Mouse (Mus musculus) kidney, embryonic 14.5 days (tissue): Measurements from ENCODE around the gene Lifr. TPM values are rescaled to one million over a fixed set of nuclear protein-coding genes. Genes with fewer than 3 reads are reported as not detected.

Experiments used
- ATAC-seq: fragments of 200-750 bp; cut with Nextera tagmentation; 2 replicates; pipeline ENCODE4 v1.8.0; 2017; ENCODE audit warnings: moderate number of reproducible peaks, mild to moderate bottlenecking, moderate TSS enrichment, moderate library complexity; ENCODE audit not compliant: low FRiP score, low TSS enrichment
- H3K27ac ChIP-seq: fragments of 300-500 bp; sonication (generic); 2 replicates; pipeline ENCODE4 v1.5.1; 2014; ENCODE audit warnings: low read depth, mild to moderate bottlenecking, low read length, moderate library complexity, mixed read lengths
- H3K27me3 ChIP-seq: fragments of 300-500 bp; sonication (generic); 2 replicates; pipeline ENCODE4 v1.6.1; 2014; ENCODE audit warnings: mild to moderate bottlenecking, low read length; ENCODE audit not compliant: control insufficient read depth, insufficient read depth
- H3K36me3 ChIP-seq: fragments of 300-500 bp; sonication (generic); 2 replicates; pipeline ENCODE4 v1.6.1; 2014; ENCODE audit warnings: low read length, mixed read lengths; ENCODE audit not compliant: control insufficient read depth, insufficient read depth
- H3K4me1 ChIP-seq: fragments of 300-500 bp; sonication (generic); 2 replicates; pipeline ENCODE4 v1.6.1; 2014; ENCODE audit warnings: low read length, mixed read lengths; ENCODE audit not compliant: control insufficient read depth, insufficient read depth
- H3K4me2 ChIP-seq: fragments of 300-500 bp; sonication (generic); replicated peaks from 2 replicates; pipeline ENCODE4 v1.6.1; 2014; ENCODE audit warnings: low read depth, mild to moderate bottlenecking, low read length
- H3K4me3 ChIP-seq: fragments of 300-500 bp; sonication (generic); 2 replicates; pipeline ENCODE4 v1.5.1; 2014; ENCODE audit warnings: mild to moderate bottlenecking, low read length
- H3K9ac ChIP-seq: fragments of 300-500 bp; sonication (generic); 2 replicates; pipeline ENCODE4 v1.6.1; 2014; ENCODE audit warnings: low read depth, mild to moderate bottlenecking, low read length, moderate library complexity
- H3K9me3 ChIP-seq: fragments of 300-500 bp; sonication (generic); 2 replicates; pipeline ENCODE4 v1.6.1; 2016; ENCODE audit warnings: low read length; ENCODE audit not compliant: control insufficient read depth
- WGBS: fragments of 180-500 bp; shearing (Covaris S2); extraction: QIAGEN DNeasy Blood & Tissue Kit; methylation state at CpG from one replicate; pipeline ENCODE4 v1.1.7; 2014; 5-methylcytosine and 5-hydroxymethylcytosine counted together
- polyA plus RNA-seq: library from polyadenylated mRNA; unstranded; fragments of >200 nt; fragmentation: Nextera tagmentation; extraction: Ambion mirVana; gene quantifications from 2 replicates; pipeline ENCODE4 v1.2.1, GENCODE M21; 2014

The Lifr gene
- polyA plus RNA-seq, 1 experiment from 2014 or later = 33.5 TPM

GRCm38 (mm10) chr15:7092321-7092720, 1.9 kb downstream of the Lifr start:
- Histone ChIP-seq H3K27ac (no peak overlapping the region), H3K9me3 (no peaks in the 10 kb centered on the region), H3K36me3 (no peaks in the 10 kb centered on the region), H3K9ac (no peak overlapping the region), H3K4me2 (no peak overlapping the region; the same call in 1 of the 2 replicates), H3K4me3 (no peak overlapping the region), H3K27me3 (no peaks in the 10 kb centered on the region), H3K4me1 (no peaks in the 10 kb centered on the region; the same call in 1 of the 2 replicates)
- 35% methylated on average over 8 of the region's 8 CpGs for WGBS
- no peak for ATAC-seq

GRCm38 (mm10) chr15:7099406-7099805, 9.0 kb downstream of the Lifr start:
- no peak for ATAC-seq
- Histone ChIP-seq H3K9me3 (no peaks in the 10 kb centered on the region), H3K36me3 (no peaks in the 10 kb centered on the region), H3K4me1 (no peaks in the 10 kb centered on the region), H3K4me3 (no peak overlapping the region), H3K4me2 (no peak overlapping the region), H3K9ac (no peak overlapping the region), H3K27ac (no peak overlapping the region), H3K27me3 (no peaks in the 10 kb centered on the region)
- 76% methylated on average over 1 of the region's 1 CpGs for WGBS

GRCm38 (mm10) chr15:7100226-7100625, 9.8 kb downstream of the Lifr start:
- 82% methylated on average over 6 of the region's 6 CpGs for WGBS
- Histone ChIP-seq H3K4me2 (no peak overlapping the region), H3K9me3 (no peaks in the 10 kb centered on the region), H3K27ac (no peak overlapping the region), H3K9ac (no peak overlapping the region), H3K4me3 (no peak overlapping the region), H3K4me1 (no peaks in the 10 kb centered on the region), H3K36me3 (no peaks in the 10 kb centered on the region), H3K27me3 (no peaks in the 10 kb centered on the region)
- no peak for ATAC-seq

- H3K4me2 ChIP-seq = no peak overlapping the region
- no peaks in the 10 kb centered on the region for H3K9me3 ChIP-seq
- H3K4me1 ChIP-seq = no peaks in the 10 kb centered on the region
- 85% methylated on average over 2 of the region's 2 CpGs for WGBS
- no peak overlapping the region for H3K9ac ChIP-seq
- no peak for ATAC-seq
- H3K4me3 ChIP-seq = no peak overlapping the region
- H3K27ac ChIP-seq = no peak overlapping the region
- no peaks in the 10 kb centered on the region for H3K36me3 ChIP-seq
- no peaks in the 10 kb centered on the region for H3K27me3 ChIP-seq
Measured at GRCm38 (mm10) chr15:7103051-7103450, 12.6 kb downstream of the Lifr start.

- H3K36me3 ChIP-seq = no peaks in the 10 kb centered on the region
- no peak overlapping the region for H3K9ac ChIP-seq
- H3K27ac ChIP-seq = no peak overlapping the region
- ATAC-seq = no peak
- H3K9me3 ChIP-seq = no peaks in the 10 kb centered on the region
- H3K27me3 ChIP-seq = no peaks in the 10 kb centered on the region
- 35% methylated on average over 5 of the region's 5 CpGs for WGBS
- H3K4me3 ChIP-seq = no peak overlapping the region
- H3K4me2 ChIP-seq = no peak overlapping the region
- H3K4me1 ChIP-seq = no peaks in the 10 kb centered on the region
Measured at GRCm38 (mm10) chr15:7105224-7105623, 14.8 kb downstream of the Lifr start.

- H3K9ac ChIP-seq = no peak overlapping the region
- no peak overlapping the region for H3K4me2 ChIP-seq
- H3K36me3 ChIP-seq = no peaks in the 10 kb centered on the region
- H3K4me1 ChIP-seq = no peaks in the 10 kb centered on the region
- no peak for ATAC-seq
- no peak overlapping the region for H3K4me3 ChIP-seq
- no peaks in the 10 kb centered on the region for H3K9me3 ChIP-seq
- 87% methylated on average over 6 of the region's 6 CpGs for WGBS
- no peak overlapping the region for H3K27ac ChIP-seq
- H3K27me3 ChIP-seq = no peaks in the 10 kb centered on the region
Measured at GRCm38 (mm10) chr15:7108160-7108559, 17.7 kb downstream of the Lifr start.

GRCm38 (mm10) chr15:7112227-7112907, 22.0 kb downstream of the Lifr start:
- H3K4me3 ChIP-seq = no peak overlapping the region
- no peak overlapping the region for H3K27ac ChIP-seq
- H3K4me1 ChIP-seq = no peaks in the 10 kb centered on the region
- H3K4me2 ChIP-seq = no peak overlapping the region
- ATAC-seq = no peak
- 69% methylated on average over 6 of the region's 6 CpGs for WGBS
- H3K9ac ChIP-seq = no peak overlapping the region
- H3K9me3 ChIP-seq = no peaks in the 10 kb centered on the region
- no peaks in the 10 kb centered on the region for H3K36me3 ChIP-seq
- H3K27me3 ChIP-seq = no peaks in the 10 kb centered on the region

- Histone ChIP-seq H3K9me3 (no peaks in the 10 kb centered on the region), H3K4me1 (no peaks in the 10 kb centered on the region), H3K9ac (no peak overlapping the region), H3K27ac (no peak overlapping the region), H3K36me3 (no peaks in the 10 kb centered on the region), H3K4me2 (no peak overlapping the region), H3K4me3 (no peak overlapping the region), H3K27me3 (no peaks in the 10 kb centered on the region)
- 62% methylated on average over 3 of the region's 3 CpGs for WGBS
- ATAC-seq = no peak
Measured at GRCm38 (mm10) chr15:7113906-7114305, 23.5 kb downstream of the Lifr start.

- H3K9me3 ChIP-seq = no peaks in the 10 kb centered on the region
- ATAC-seq = no peak
- H3K27me3 ChIP-seq = no peaks in the 10 kb centered on the region
- no peaks in the 10 kb centered on the region for H3K36me3 ChIP-seq
- H3K4me2 ChIP-seq = no peak overlapping the region
- WGBS = 63% methylated on average over 7 of the region's 7 CpGs
- no peaks in the 10 kb centered on the region for H3K4me1 ChIP-seq
- no peak overlapping the region for H3K9ac ChIP-seq
- no peak overlapping the region for H3K27ac ChIP-seq
- no peak overlapping the region for H3K4me3 ChIP-seq
Measured at GRCm38 (mm10) chr15:7115326-7116003, 25.1 kb downstream of the Lifr start.
